Mouse (Mus musculus) ES-E14 (cell line): ENCODE data around the gene Igfbp6.

Experiments
- CHD2 ChIP-seq: IDR thresholded peaks from 2 replicates; pipeline ENCODE4 v1.6.1; 2014; ENCODE audit warnings: mild to moderate bottlenecking, low read depth, low read length, inconsistent platforms
- ZC3H11A ChIP-seq: IDR thresholded peaks from 2 replicates; pipeline ENCODE4 v1.6.1; 2012; ENCODE audit warnings: low read depth, mild to moderate bottlenecking, inconsistent platforms, low read length, borderline replicate concordance

GRCm38 (mm10) chr15:102114651-102115260, 29.4 kb upstream of the Igfbp6 start:
- TF ChIP-seq CHD2 (no peak), ZC3H11A (no peak)
